Mouse (Mus musculus): ENCODE results near the gene Olfr1166.
"Not testable (repeated sequence)": the region's sequence is repeated elsewhere in the genome, so short reads cannot be mapped to it uniquely, and the experiment has no call there.

Gene Olfr1166

DNA sequence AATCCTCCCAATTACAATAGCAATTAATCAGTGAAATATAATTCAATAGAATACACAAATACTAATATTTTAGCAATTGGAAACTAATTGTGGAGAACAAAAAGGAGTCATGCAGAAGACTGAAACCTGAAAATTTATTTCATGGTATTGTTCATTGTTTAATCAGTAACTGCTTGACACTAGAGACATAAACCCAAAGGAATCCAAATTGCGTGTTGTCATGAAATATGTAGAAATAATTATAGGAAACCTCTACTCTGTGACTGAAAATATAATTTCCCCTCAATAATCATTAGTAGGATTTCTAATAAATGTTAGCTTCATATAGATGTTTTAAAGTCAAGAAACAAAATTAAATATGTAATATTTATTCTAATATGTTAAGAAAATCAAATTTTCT is at the start of gene Olfr1166:
TSS of gene Olfr1166 (minus strand) at position 101 of the 400 bp plus-strand sequence.
- DNase-seq = no peak

- DNase-seq = not testable (repeated sequence)
Measured at GRCm38 (mm10) chr2:88155093-88155492, 27.0 kb upstream of the Olfr1166 start, which contains the start of gene Olfr1167. TSS of gene Olfr1167 (minus strand) at chr2:88155193.

GRCm38 (mm10) chr2:88093866-88094265 is 34.2 kb downstream of the Olfr1166 start, which contains the start of gene Olfr1164:
TSS of gene Olfr1164 (minus strand) at chr2:88093966.
- DNase-seq = no peak
